Mouse (Mus musculus) olfactory bulb, adult 2 months (tissue): ENCODE data around the gene Senp2. TPM values are rescaled to one million over a fixed set of nuclear protein-coding genes. Genes with fewer than 3 reads are reported as not detected.

Experiments
- H3K27ac ChIP-seq: fragments of 200-500 bp; 2 replicates; pipeline ENCODE4 v1.5.1; 2012; ENCODE audit warnings: low read depth, low read length; ENCODE audit not compliant: insufficient read depth
- H3K4me1 ChIP-seq: fragments of 200-500 bp; 2 replicates; pipeline ENCODE4 v1.6.1; 2012; ENCODE audit warnings: low read length; ENCODE audit not compliant: control insufficient read depth, insufficient read depth
- H3K4me3 ChIP-seq: fragments of 200-500 bp; 2 replicates; pipeline ENCODE4 v1.5.1; 2012; ENCODE audit warnings: mild to moderate bottlenecking, low read depth, low read length, moderate library complexity; ENCODE audit not compliant: insufficient read depth
- CTCF ChIP-seq: fragments of 200-500 bp; IDR thresholded peaks from 2 replicates; pipeline ENCODE4 v1.5.1; 2012; ENCODE audit warnings: low read depth, mild to moderate bottlenecking, low read length, moderate library complexity; ENCODE audit not compliant: insufficient read depth
- POLR2A ChIP-seq: fragments of 200-500 bp; IDR thresholded peaks from 2 replicates; pipeline ENCODE4 v1.6.1; 2012; ENCODE audit warnings: mild to moderate bottlenecking, low read depth, low read length, moderate library complexity; ENCODE audit not compliant: insufficient read depth
- WGBS: fragments of 180-500 bp; shearing (Covaris S2); methylation state at CpG from one replicate; pipeline ENCODE4 v1.1.7; 2018; 5-methylcytosine and 5-hydroxymethylcytosine counted together
- polyA plus RNA-seq: library from polyadenylated mRNA; stranded (reverse); fragments of >200 nt; gene quantifications from 2 replicates; pipeline ENCODE4 v1.2.4, GENCODE M21; 2012; ENCODE audit warnings: low replicate concordance; ENCODE audit not compliant: missing spikeins, insufficient read depth, insufficient read length

Senp2 gene
- polyA plus RNA-seq, 1 experiment, result 137 TPM

DNA sequence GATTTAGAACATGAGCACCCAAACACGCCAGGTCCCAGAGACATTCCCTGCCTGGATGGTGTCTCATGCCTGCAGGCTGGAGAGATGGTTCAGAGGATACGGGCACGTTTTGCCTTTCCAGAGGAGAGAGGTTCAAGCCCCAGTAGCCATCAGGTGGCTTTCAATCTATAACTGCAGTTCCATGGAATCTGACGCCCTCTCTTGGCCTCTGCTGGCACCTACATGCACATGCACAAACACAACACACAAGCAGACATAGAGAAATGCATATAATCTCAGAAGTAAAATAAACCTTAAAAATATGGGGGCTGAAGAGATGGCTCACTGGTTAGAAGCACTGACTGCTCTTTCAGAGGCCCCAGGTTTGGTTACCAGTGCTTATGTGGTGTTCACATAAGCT lies 8.1 kb upstream of the Senp2 start:
- WGBS, result 68% methylated on average over 4 of the region's 4 CpGs
- TF ChIP-seq CTCF (no peak), POLR2A (no peak)

DNA sequence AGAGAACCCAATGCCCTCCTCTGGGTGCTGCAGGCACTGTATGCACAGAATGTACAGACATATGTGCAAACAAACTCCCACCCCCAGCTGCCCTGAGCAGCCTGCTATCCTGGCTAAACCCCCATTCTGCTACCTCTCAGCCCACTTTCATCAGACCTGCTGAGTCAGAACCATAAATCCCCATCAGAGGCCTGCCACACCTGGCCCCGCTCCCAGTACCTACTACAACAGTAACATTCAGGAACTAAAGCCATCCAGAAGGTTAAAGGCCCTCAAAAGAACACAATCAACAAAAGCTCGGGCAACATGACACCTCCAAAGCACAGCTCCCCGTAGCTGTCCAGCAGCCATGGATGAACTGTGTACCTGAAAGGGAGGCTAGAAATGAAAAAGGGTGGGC lies 7.7 kb upstream of the Senp2 start:
- H3K4me1 ChIP-seq, result no peaks in the 10 kb centered on the region
- 63% methylated on average over 3 of the region's 3 CpGs for WGBS
- TF ChIP-seq POLR2A, result no peak
- no peak for TF ChIP-seq CTCF

More for the DNA sequence above, 8.1 kb upstream of the Senp2 start:
- H3K27ac ChIP-seq, result no peak overlapping the region
- no peak overlapping the region for H3K4me3 ChIP-seq
- H3K4me1 ChIP-seq, result no peaks in the 10 kb centered on the region

DNA sequence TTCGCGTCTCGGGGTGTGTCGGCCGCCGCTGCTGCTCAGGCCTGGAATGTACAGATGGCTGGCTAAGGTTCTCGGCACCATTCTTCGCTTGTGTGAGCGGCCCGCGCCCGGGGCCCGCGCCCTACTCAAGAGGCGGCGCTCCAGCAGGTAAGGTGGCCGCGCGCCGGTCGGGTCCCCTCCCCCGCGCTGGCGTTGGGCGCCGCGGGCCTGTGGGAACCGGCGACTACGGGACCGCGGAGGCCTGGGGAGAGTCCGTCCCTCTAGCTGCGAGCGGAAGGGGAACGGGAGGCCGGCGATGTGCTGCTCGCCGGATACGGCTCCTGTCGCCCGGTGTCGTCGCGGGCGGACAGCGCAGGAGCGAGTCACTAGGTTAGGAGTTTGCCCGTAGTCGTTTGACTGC lies 312 bp downstream of the Senp2 start:
- under 1% methylated on average over 51 of the region's 51 CpGs for WGBS
- peak overlapping the region; percentile 76 for H3K4me3 ChIP-seq
- no peak overlapping the region for H3K27ac ChIP-seq
- no peak for TF ChIP-seq CTCF
- TF ChIP-seq POLR2A, result 0 out of 2 replicates have a peak, but pooled peaks have one; percentile 6
- H3K4me1 ChIP-seq, result peaks cover 5% of the 10 kb centered on the region; the same call in 1 of the 2 replicates

More for the DNA sequence above, 7.7 kb upstream of the Senp2 start:
- Histone ChIP-seq H3K27ac (no peak overlapping the region), H3K4me3 (no peak overlapping the region)

- WGBS, result 87% methylated on average over 1 of the region's 1 CpGs
- Histone ChIP-seq H3K27ac (no peak overlapping the region), H3K4me3 (no peak overlapping the region), H3K4me1 (peaks cover 3% of the 10 kb centered on the region; the same call in 1 of the 2 replicates)
- TF ChIP-seq POLR2A, result no peak
- no peak for TF ChIP-seq CTCF
Observed at GRCm38 (mm10) chr16:22015569-22015968, 6.3 kb downstream of the Senp2 start.

- Histone ChIP-seq H3K4me3 (no peak overlapping the region), H3K27ac (no peak overlapping the region), H3K4me1 (no peaks in the 10 kb centered on the region)
- no peak for TF ChIP-seq POLR2A
- TF ChIP-seq CTCF, result no peak
- 99% methylated on average over 2 of the region's 2 CpGs for WGBS
Observed at GRCm38 (mm10) chr16:22022122-22022521, 12.8 kb downstream of the Senp2 start.

DNA sequence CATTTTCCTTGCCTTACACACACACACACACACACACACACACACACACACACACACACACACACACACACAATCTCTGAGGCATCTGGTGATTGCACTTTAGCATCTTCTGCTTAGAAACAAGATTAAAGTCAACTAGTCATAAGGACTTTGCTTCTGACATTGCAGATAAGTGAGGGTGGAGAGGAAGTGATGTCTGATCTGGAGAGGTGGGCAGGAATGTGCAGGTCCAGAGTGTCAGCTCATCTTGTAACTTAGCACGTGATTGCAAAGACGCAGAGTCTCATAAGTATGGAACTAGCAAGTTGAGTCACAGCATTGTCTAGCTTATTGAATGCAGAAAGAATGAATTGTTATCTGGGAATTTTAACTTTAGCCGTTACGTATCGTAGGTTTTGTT lies 18.2 kb downstream of the Senp2 start:
- H3K27ac ChIP-seq, result no peak overlapping the region
- no peak overlapping the region for H3K4me3 ChIP-seq
- no peaks in the 10 kb centered on the region for H3K4me1 ChIP-seq
- TF ChIP-seq CTCF, result no peak
- no peak for TF ChIP-seq POLR2A
- 93% methylated on average over 5 of the region's 5 CpGs for WGBS

DNA sequence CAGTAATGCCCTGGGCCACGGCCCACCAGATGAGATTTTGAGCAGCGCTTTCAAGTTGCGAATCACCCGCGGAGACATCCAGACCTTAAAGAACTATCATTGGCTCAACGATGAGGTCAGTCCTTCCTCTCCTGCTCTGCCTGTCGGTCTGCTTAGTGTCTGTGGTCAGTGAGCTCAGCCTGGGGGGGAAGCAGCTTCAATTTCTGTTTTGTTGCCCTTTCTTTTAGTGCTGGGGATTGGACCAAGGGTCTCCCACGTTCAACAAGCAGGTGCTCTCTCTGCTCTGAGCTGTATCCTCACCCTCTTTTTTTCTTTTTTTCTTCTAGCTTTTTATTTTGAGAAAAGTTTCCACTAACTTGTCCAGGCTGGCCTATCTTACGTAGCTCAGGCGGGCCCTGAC lies 29.3 kb downstream of the Senp2 start:
- 84% methylated on average over 10 of the region's 10 CpGs for WGBS
- H3K4me1 ChIP-seq, result no peaks in the 10 kb centered on the region
- TF ChIP-seq POLR2A, result no peak
- no peak for TF ChIP-seq CTCF
- no peak overlapping the region for H3K27ac ChIP-seq
- H3K4me3 ChIP-seq, result no peak overlapping the region

GRCm38 (mm10) chr16:22039978-22040377 lies 30.7 kb downstream of the Senp2 start:
- H3K4me3 ChIP-seq, result no peak overlapping the region
- TF ChIP-seq POLR2A (no peak), CTCF (no peak)
- no peaks in the 10 kb centered on the region for H3K4me1 ChIP-seq
- H3K27ac ChIP-seq, result no peak overlapping the region
- WGBS, result 89% methylated on average over 1 of the region's 1 CpGs

DNA sequence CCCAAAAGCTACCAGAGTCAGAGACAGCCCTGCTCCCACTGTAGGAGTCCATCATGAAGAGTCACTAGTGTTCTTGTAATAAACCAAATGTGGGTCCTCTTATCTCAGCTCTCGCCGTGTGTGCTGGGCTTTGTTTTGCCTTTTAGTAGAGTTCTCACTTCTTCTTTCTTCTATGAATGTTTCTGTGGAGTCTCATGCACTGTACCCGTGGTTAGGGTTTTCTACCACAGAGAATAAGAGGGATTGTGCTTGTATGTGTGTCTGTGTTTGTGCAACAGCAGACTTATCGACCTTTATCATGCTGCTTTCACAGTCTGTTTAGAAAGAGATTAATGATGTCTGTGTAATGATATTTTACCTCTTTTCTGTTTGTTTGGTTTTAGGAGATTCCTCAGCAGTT lies 34.5 kb downstream of the Senp2 start:
- Histone ChIP-seq H3K27ac (no peak overlapping the region), H3K4me3 (no peak overlapping the region), H3K4me1 (no peaks in the 10 kb centered on the region)
- TF ChIP-seq CTCF (no peak), POLR2A (no peak)
- 88% methylated on average over 4 of the region's 4 CpGs for WGBS

GRCm38 (mm10) chr16:22045930-22046329 lies 36.6 kb downstream of the Senp2 start:
- TF ChIP-seq POLR2A (no peak), CTCF (no peak)
- no peak overlapping the region for H3K27ac ChIP-seq
- 94% methylated on average over 3 of the region's 3 CpGs for WGBS
- H3K4me1 ChIP-seq, result no peaks in the 10 kb centered on the region
- H3K4me3 ChIP-seq, result no peak overlapping the region
